Mouse (Mus musculus) left cerebral cortex, adult 8-10 months (tissue): Measurements from ENCODE around the gene Spred2. TPM values are rescaled to one million over a fixed set of nuclear protein-coding genes. Genes with fewer than 3 reads are reported as not detected.
A peak's percentile ranks its signal among the peaks of the same experiment; 100 is the strongest.
"Not testable (repeated sequence)": the region's sequence is repeated elsewhere in the genome, so short reads cannot be mapped to it uniquely, and the experiment has no call there.

Experiments
- DNase-seq, 2 experiments: peaks; one replicate each; pipeline ENCODE4 v3.0.0; 2022; ENCODE audit warnings: low spot score in 2 of 2
- total RNA-seq, 4 experiments: library from RNA; stranded (reverse); gene quantifications; 2 replicates each; pipeline ENCODE4 v1.2.4; 2022

Spred2 gene
- total RNA-seq, 4 experiments from 2014 or later = 66.8 to 82.4 (median 72.3) TPM

GRCm38 (mm10) chr11:20017937-20018336 lies 93.8 kb downstream of the Spred2 start:
- no peak for DNase-seq

- no peak for DNase-seq
These were observed 94.7 kb downstream of the Spred2 start for GRCm38 (mm10) chr11:20018905-20019304.

- DNase-seq = no peak
These were observed 96.5 kb downstream of the Spred2 start for GRCm38 (mm10) chr11:20020720-20021119.

GRCm38 (mm10) chr11:20022462-20022861 lies 98.3 kb downstream of the Spred2 start:
- no peak for DNase-seq

- DNase-seq = no peak
These were observed 98.8 kb downstream of the Spred2 start for GRCm38 (mm10) chr11:20022911-20023482.

GRCm38 (mm10) chr11:20025899-20026298 lies 101.7 kb downstream of the Spred2 start:
- no peak for DNase-seq

- no peak for DNase-seq
These were observed 103.5 kb downstream of the Spred2 start for GRCm38 (mm10) chr11:20027719-20028118.

GRCm38 (mm10) chr11:20028396-20028795 lies 104.2 kb downstream of the Spred2 start:
- DNase-seq = no peak

- no peak for DNase-seq
These were observed 104.8 kb downstream of the Spred2 start for GRCm38 (mm10) chr11:20029014-20029413.

- not testable (repeated sequence) for DNase-seq
These were observed 106.8 kb downstream of the Spred2 start for GRCm38 (mm10) chr11:20030973-20031372.

GRCm38 (mm10) chr11:20031536-20031935 lies 107.4 kb downstream of the Spred2 start:
- DNase-seq = no peak

- DNase-seq = no peak
These were observed 109.5 kb downstream of the Spred2 start for GRCm38 (mm10) chr11:20033541-20034160.

GRCm38 (mm10) chr11:20034337-20034947 lies 110.3 kb downstream of the Spred2 start:
- DNase-seq = no peak

GRCm38 (mm10) chr11:20035343-20035928 lies 111.3 kb downstream of the Spred2 start:
- peak in 1 of 2 experiments; percentile 83 for DNase-seq

GRCm38 (mm10) chr11:20035972-20036371 lies 111.8 kb downstream of the Spred2 start:
- no peak for DNase-seq

GRCm38 (mm10) chr11:20037739-20038138 lies 113.6 kb downstream of the Spred2 start:
- DNase-seq = no peak

- DNase-seq = peak in 1 of 2 experiments; percentile 75
These were observed 114.5 kb downstream of the Spred2 start for GRCm38 (mm10) chr11:20038723-20039122.

GRCm38 (mm10) chr11:20041164-20041920 lies 117.2 kb downstream of the Spred2 start:
- DNase-seq = no peak

GRCm38 (mm10) chr11:20042106-20042505 lies 117.9 kb downstream of the Spred2 start:
- peak in 1 of 2 experiments; percentile 59 for DNase-seq

- DNase-seq = no peak
These were observed 119.1 kb downstream of the Spred2 start for GRCm38 (mm10) chr11:20043256-20043655.

- DNase-seq = no peak
These were observed 121.4 kb downstream of the Spred2 start for GRCm38 (mm10) chr11:20045586-20045985.
